Mouse (Mus musculus): ENCODE results near the gene Tymp. TPM values are rescaled to one million over a fixed set of nuclear protein-coding genes. Genes with fewer than 3 reads are reported as not detected.

Tymp gene
- under 1 TPM; 0.33 to 0.38 TPM for total RNA-seq (2021)
- long read RNA-seq, experiment 1, partial matches to known transcripts = 1 of 2 reads
- long read RNA-seq, experiment 1, other reads (novel, unspliced or antisense) = 1 of 2 reads
- long read RNA-seq, experiment 2, partial matches to known transcripts = 12 of 12 reads
- long read RNA-seq, experiment 2, other reads (novel, unspliced or antisense) = 0 of 12 reads

- DNase-seq (ENCODE audit: low spot score in 2 of 2) = no peak
These were observed at the start of gene Tymp for GRCm38 (mm10) chr15:89376957-89377356. Tymp (minus strand) TSS chr15:89377039.

- no peak for DNase-seq (ENCODE audit: low spot score in 2 of 2)
These were observed 48.9 kb upstream of the Tymp start, which contains the start of gene Cpt1b for GRCm38 (mm10) chr15:89425711-89426121. Cpt1b (minus strand) TSS chr15:89425863.

GRCm38 (mm10) chr15:89424621-89425020 is 47.8 kb upstream of the Tymp start:
- no peak for DNase-seq (ENCODE audit: low spot score in 2 of 2)

GRCm38 (mm10) chr15:89421938-89422337 is 45.1 kb upstream of the Tymp start:
- no peak for DNase-seq (ENCODE audit: low spot score in 2 of 2)

- DNase-seq (ENCODE audit: low spot score in 2 of 2) = no peak
These were observed 38.4 kb upstream of the Tymp start for GRCm38 (mm10) chr15:89415282-89415681.

GRCm38 (mm10) chr15:89410118-89410517 is 33.3 kb upstream of the Tymp start, which contains the start of gene Syce3:
Syce3 (minus strand) TSS chr15:89410503.
- no peak for DNase-seq (ENCODE audit: low spot score in 2 of 2)

- DNase-seq (ENCODE audit: low spot score in 2 of 2) = no peak
These were observed 29.9 kb upstream of the Tymp start for GRCm38 (mm10) chr15:89406691-89407090.

- DNase-seq (ENCODE audit: low spot score in 2 of 2) = no peak
These were observed 28.2 kb upstream of the Tymp start for GRCm38 (mm10) chr15:89404831-89405623.

- no peak for DNase-seq (ENCODE audit: low spot score in 2 of 2)
These were observed 25.6 kb upstream of the Tymp start for GRCm38 (mm10) chr15:89402471-89402870.

- peak in 1 of 2 experiments; percentile 4 for DNase-seq (ENCODE audit: low spot score in 2 of 2)
These were observed 22.9 kb upstream of the Tymp start for GRCm38 (mm10) chr15:89399716-89400115.

GRCm38 (mm10) chr15:89398146-89398545 is 21.3 kb upstream of the Tymp start:
- DNase-seq (ENCODE audit: low spot score in 2 of 2) = no peak

GRCm38 (mm10) chr15:89396883-89397282 is 20.0 kb upstream of the Tymp start:
- no peak for DNase-seq (ENCODE audit: low spot score in 2 of 2)

- DNase-seq (ENCODE audit: low spot score in 2 of 2) = no peak
These were observed 13.2 kb upstream of the Tymp start for GRCm38 (mm10) chr15:89390081-89390480.

- DNase-seq (ENCODE audit: low spot score in 2 of 2) = peak in 1 of 2 experiments; percentile 7
These were observed 10.3 kb upstream of the Tymp start for GRCm38 (mm10) chr15:89387127-89387526.

GRCm38 (mm10) chr15:89384617-89385016 is 7.8 kb upstream of the Tymp start, which contains the start of gene Klhdc7b:
Klhdc7b (plus strand) TSS chr15:89384917.
- DNase-seq (ENCODE audit: low spot score in 2 of 2) = no peak

- no peak for DNase-seq (ENCODE audit: low spot score in 2 of 2)
These were observed 2.6 kb upstream of the Tymp start for GRCm38 (mm10) chr15:89379429-89379828.

- no peak for DNase-seq (ENCODE audit: low spot score in 2 of 2)
These were observed 2.1 kb upstream of the Tymp start, which contains the start of gene Odf3b for GRCm38 (mm10) chr15:89378831-89379401. Odf3b (minus strand) TSS chr15:89379282.

- no peak for DNase-seq (ENCODE audit: low spot score in 2 of 2)
These were observed 1.3 kb upstream of the Tymp start for GRCm38 (mm10) chr15:89377938-89378828.

GRCm38 (mm10) chr15:89377362-89377761 is 523 bp upstream of the Tymp start:
- DNase-seq (ENCODE audit: low spot score in 2 of 2) = no peak

- DNase-seq (ENCODE audit: low spot score in 2 of 2) = no peak
These were observed 799 bp downstream of the Tymp start for GRCm38 (mm10) chr15:89376040-89376439.
